Mouse (Mus musculus) testis, adult 2 months (tissue): Measurements from ENCODE around the gene Gnb1.
A peak's percentile ranks its signal among the peaks of the same experiment; 100 is the strongest.

Source experiments
- CTCF ChIP-seq: fragments of 200-500 bp; IDR thresholded peaks from 2 replicates; pipeline ENCODE4 v1.5.1; 2012; ENCODE audit warnings: low read depth, mild to moderate bottlenecking, inconsistent platforms, low read length, moderate library complexity; ENCODE audit not compliant: control insufficient read depth, insufficient read depth, insufficient replicate concordance
- POLR2A ChIP-seq: fragments of 200-500 bp; IDR thresholded peaks from 2 replicates; pipeline ENCODE4 v1.6.1; 2012; ENCODE audit warnings: low read depth, mild to moderate bottlenecking, inconsistent platforms, low read length, moderate library complexity; ENCODE audit not compliant: control insufficient read depth

- peak; percentile 32; the same call in 1 of the 2 replicates for TF ChIP-seq CTCF
- TF ChIP-seq POLR2A = peak; percentile 79
Measured at GRCm38 (mm10) chr4:155563400-155564231, 72.5 kb downstream of the Gnb1 start.
